In genomic region chr4:76977056-76977809, GRCm38 (mm10) we compare ENCODE assay signal across 16 mouse cellular contexts.
"Had no signal": no experiment of that assay in that cellular context is flagged by ENCODE, and none has a peak within 500 bp of the region (broad histone marks: within the 10 kb centered on the region; RNA-seq: fewer than 3 reads in every experiment).

No protein-coding gene starts in this region.

- H3K9me3 ChIP-seq: limb, embryonic 10.5 days; liver, embryonic 15.5 days; midbrain, embryonic 15.5 days; neural tube, embryonic 12.5 days had no signal

- DNase-seq: kidney, postnatal 10 days; lung, adult 2 months; lung, postnatal 36 days; right cerebral cortex, postnatal 4 days; spleen, adult 18-20 months; thymus, adult 2 months; thymus, postnatal 25 days had no signal

- H3K27ac ChIP-seq: left cerebral cortex, adult 2 months; limb, embryonic 10.5 days; liver, embryonic 15.5 days; midbrain, embryonic 15.5 days; neural tube, embryonic 12.5 days had no signal

- H3K9ac ChIP-seq: liver, embryonic 15.5 days; midbrain, embryonic 15.5 days; neural tube, embryonic 12.5 days had no signal

- H3K4me2 ChIP-seq: liver, embryonic 11.5 days; liver, embryonic 15.5 days; midbrain, embryonic 11.5 days; midbrain, embryonic 15.5 days; neural tube, embryonic 12.5 days had no signal

- H3K4me1 ChIP-seq: liver, embryonic 15.5 days; midbrain, embryonic 15.5 days; neural tube, embryonic 12.5 days had no signal

- ATAC-seq: intestine, postnatal 0 days; lung, postnatal 0 days; midbrain, embryonic 15.5 days had no signal

- H3K4me3 ChIP-seq: left cerebral cortex, adult 2 months; limb, embryonic 10.5 days; liver, embryonic 15.5 days; midbrain, embryonic 15.5 days; neural tube, embryonic 12.5 days had no signal

- H3K27me3 ChIP-seq: liver, embryonic 15.5 days; midbrain, embryonic 15.5 days; neural tube, embryonic 12.5 days had no signal

- H3K36me3 ChIP-seq: limb, embryonic 10.5 days; liver, embryonic 15.5 days; midbrain, embryonic 15.5 days; neural tube, embryonic 12.5 days had no signal
